Mouse (Mus musculus) midbrain, postnatal 0 days (tissue): ENCODE data around the gene Gm44502. TPM values are rescaled to one million over a fixed set of nuclear protein-coding genes. Genes with fewer than 3 reads are reported as not detected.

Source experiments
- ATAC-seq: fragments of 200-750 bp; cut with Nextera tagmentation; 2 replicates; pipeline ENCODE4 v1.8.0; 2017; ENCODE audit warnings: moderate number of reproducible peaks, mild to moderate bottlenecking, moderate TSS enrichment, moderate library complexity; ENCODE audit not compliant: low FRiP score
- DNase-seq: peaks from one replicate; pipeline ENCODE4 v3.0.0-alpha.2; 2015; ENCODE audit warnings: low spot score
- H3K27ac ChIP-seq: fragments of 300-500 bp; sonication (generic); 2 replicates; pipeline ENCODE4 v1.5.1; 2014; ENCODE audit warnings: low read depth, mild to moderate bottlenecking, low read length, mixed read lengths
- H3K27me3 ChIP-seq: fragments of 300-500 bp; sonication (generic); 2 replicates; pipeline ENCODE4 v1.6.1; 2014; ENCODE audit warnings: low read length, control low read depth, mixed read lengths; ENCODE audit not compliant: insufficient read depth
- H3K36me3 ChIP-seq: fragments of 300-500 bp; sonication (generic); 2 replicates; pipeline ENCODE4 v1.6.1; 2014; ENCODE audit warnings: low read length, control low read depth, mixed read lengths; ENCODE audit not compliant: insufficient read depth
- H3K4me1 ChIP-seq: fragments of 300-500 bp; sonication (generic); 2 replicates; pipeline ENCODE4 v1.6.1; 2014; ENCODE audit warnings: mild to moderate bottlenecking, control low read depth, antibody characterized with exemption, low read length, mixed read lengths; ENCODE audit not compliant: insufficient read depth
- H3K4me2 ChIP-seq: fragments of 300-500 bp; sonication (generic); 2 replicates; pipeline ENCODE4 v1.6.1; 2014; ENCODE audit warnings: low read depth, mild to moderate bottlenecking, low read length, mixed read lengths; ENCODE audit not compliant: poor library complexity, severe bottlenecking
- H3K4me3 ChIP-seq: fragments of 300-500 bp; sonication (generic); 2 replicates; pipeline ENCODE4 v1.5.1; 2014; ENCODE audit warnings: low read depth, mild to moderate bottlenecking, low read length, moderate library complexity
- H3K9ac ChIP-seq: fragments of 300-500 bp; sonication (generic); replicated peaks from 2 replicates; pipeline ENCODE4 v1.6.1; 2014; ENCODE audit warnings: mild to moderate bottlenecking, low read length, moderate library complexity, mixed read lengths; ENCODE audit not compliant: poor library complexity, severe bottlenecking
- H3K9me3 ChIP-seq: fragments of 300-500 bp; sonication (generic); 2 replicates; pipeline ENCODE4 v1.6.1; 2016; ENCODE audit warnings: low read length, control low read depth
- CTCF ChIP-seq: IDR thresholded peaks from 2 replicates; pipeline ENCODE4 v1.5.1; 2016; ENCODE audit warnings: antibody characterized with exemption, mild to moderate bottlenecking
- WGBS: fragments of 180-500 bp; shearing (Covaris S2); extraction: QIAGEN DNeasy Blood & Tissue Kit; methylation state at CpG from one replicate; pipeline ENCODE4 v1.1.7; 2014; 5-methylcytosine and 5-hydroxymethylcytosine counted together
- polyA plus RNA-seq: library from polyadenylated mRNA; unstranded; fragments of >200 nt; fragmentation: Nextera tagmentation; extraction: Ambion mirVana; gene quantifications from 2 replicates; pipeline ENCODE4 v1.2.1, GENCODE M21; 2015
- total RNA-seq: library from RNA; depleted of rRNA; stranded (reverse); fragments of >200 nt; gene quantifications from 2 replicates; pipeline ENCODE4 v1.2.3, GENCODE M21; 2014

Gene Gm44502
- total and polyA plus RNA-seq, 2 experiments from 2014 or later: 0.93 TPM; not detected in 1

GRCm38 (mm10) chr15:89387127-89387526 is 42.4 kb downstream of the Gm44502 start:
- Histone ChIP-seq H3K27me3 (no peaks in the 10 kb centered on the region), H3K9me3 (no peaks in the 10 kb centered on the region), H3K27ac (no peak overlapping the region), H3K4me1 (no peaks in the 10 kb centered on the region), H3K4me3 (no peak overlapping the region), H3K4me2 (no peak overlapping the region), H3K9ac (no peak overlapping the region), H3K36me3 (no peaks in the 10 kb centered on the region)
- no peak for DNase-seq
- TF ChIP-seq CTCF: no peak
- 45% methylated on average over 12 of the region's 12 CpGs for WGBS
- ATAC-seq: no peak

- peaks cover 1% of the 10 kb centered on the region; the same call in 1 of the 2 replicates for H3K27me3 ChIP-seq
- DNase-seq: no peak
- no peaks in the 10 kb centered on the region for H3K4me1 ChIP-seq
- H3K9ac ChIP-seq: no peak within 1 kb of the TSS
- 91% methylated on average over 7 of the region's 7 CpGs for WGBS
- no peak within 1 kb of the TSS for H3K4me3 ChIP-seq
- H3K27ac ChIP-seq: no peak within 1 kb of the TSS
- H3K36me3 ChIP-seq: no peaks in the 10 kb centered on the region
- no peak within 1 kb of the TSS for H3K4me2 ChIP-seq
- no peaks in the 10 kb centered on the region for H3K9me3 ChIP-seq
- ATAC-seq: no peak
- TF ChIP-seq CTCF: no peak
Measured at GRCm38 (mm10) chr15:89384617-89385016, 44.9 kb downstream of the Gm44502 start, which contains the start of gene Klhdc7b. Klhdc7b (plus strand) TSS chr15:89384917.

GRCm38 (mm10) chr15:89379429-89379828 is 50.1 kb downstream of the Gm44502 start:
- Histone ChIP-seq H3K27ac (no peak overlapping the region), H3K9ac (no peak overlapping the region), H3K27me3 (peaks cover 32% of the 10 kb centered on the region), H3K4me2 (peak overlapping the region; percentile 66), H3K36me3 (no peaks in the 10 kb centered on the region), H3K9me3 (no peaks in the 10 kb centered on the region), H3K4me1 (peaks cover 13% of the 10 kb centered on the region), H3K4me3 (peak overlapping the region; percentile 33)
- TF ChIP-seq CTCF: no peak
- ATAC-seq (no peak), DNase-seq (no peak)
- WGBS: 16% methylated on average over 10 of the region's 10 CpGs

GRCm38 (mm10) chr15:89378831-89379401 is 50.6 kb downstream of the Gm44502 start, which contains the start of gene Odf3b:
Odf3b (minus strand) TSS chr15:89379282.
- peak within 1 kb of the TSS; percentile 33 for H3K4me3 ChIP-seq
- peaks cover 16% of the 10 kb centered on the region for H3K4me1 ChIP-seq
- 1% methylated on average over 33 of the region's 33 CpGs for whole genome bisulfite sequencing
- H3K36me3 ChIP-seq: no peaks in the 10 kb centered on the region
- H3K4me2 ChIP-seq: peak within 1 kb of the TSS; percentile 66
- peaks cover 32% of the 10 kb centered on the region for H3K27me3 ChIP-seq
- no peak within 1 kb of the TSS for H3K27ac ChIP-seq
- no peak for DNase-seq
- H3K9me3 ChIP-seq: no peaks in the 10 kb centered on the region
- H3K9ac ChIP-seq: 0 out of 2 replicates have a peak within 1 kb of the TSS, but pooled peaks have one; percentile 25
- TF ChIP-seq CTCF: no peak
- no peak for ATAC-seq

- no peaks in the 10 kb centered on the region for H3K9me3 ChIP-seq
- no peak for ATAC-seq
- peak overlapping the region; percentile 66 for H3K4me2 ChIP-seq
- H3K27me3 ChIP-seq: peaks cover 32% of the 10 kb centered on the region
- TF ChIP-seq CTCF: no peak
- DNase-seq: no peak
- no peaks in the 10 kb centered on the region for H3K36me3 ChIP-seq
- peak overlapping the region; percentile 33 for H3K4me3 ChIP-seq
- WGBS: 14% methylated on average over 46 of the region's 46 CpGs
- peaks cover 16% of the 10 kb centered on the region for H3K4me1 ChIP-seq
- no peak overlapping the region for H3K27ac ChIP-seq
- 0 out of 2 replicates have a peak overlapping the region, but pooled peaks have one; percentile 25 for H3K9ac ChIP-seq
Measured at GRCm38 (mm10) chr15:89377938-89378828, 51.3 kb downstream of the Gm44502 start.

- Histone ChIP-seq H3K9me3 (no peaks in the 10 kb centered on the region), H3K4me2 (no peak overlapping the region), H3K27ac (no peak overlapping the region), H3K27me3 (peaks cover 32% of the 10 kb centered on the region), H3K4me1 (peaks cover 16% of the 10 kb centered on the region), H3K9ac (no peak overlapping the region), H3K36me3 (peaks cover 2% of the 10 kb centered on the region; the same call in 1 of the 2 replicates), H3K4me3 (0 out of 2 replicates have a peak overlapping the region, but pooled peaks have one; percentile 5)
- 9% methylated on average over 18 of the region's 18 CpGs for whole genome bisulfite sequencing
- no peak for TF ChIP-seq CTCF
- no peak for ATAC-seq
- no peak for DNase-seq
Measured at GRCm38 (mm10) chr15:89377362-89377761, 52.1 kb downstream of the Gm44502 start.
